Mouse (Mus musculus) liver (tissue): ENCODE measurements around the gene Spr.
"Not testable (repeated sequence)": the region's sequence is repeated elsewhere in the genome, so short reads cannot be mapped to it uniquely, and the experiment has no call there.

ENCODE experiments used
- DNase-seq: peaks from one replicate; pipeline ENCODE4 v3.0.0-alpha.2; 2020; ENCODE audit warnings: mixed read lengths

The Spr gene

DNA sequence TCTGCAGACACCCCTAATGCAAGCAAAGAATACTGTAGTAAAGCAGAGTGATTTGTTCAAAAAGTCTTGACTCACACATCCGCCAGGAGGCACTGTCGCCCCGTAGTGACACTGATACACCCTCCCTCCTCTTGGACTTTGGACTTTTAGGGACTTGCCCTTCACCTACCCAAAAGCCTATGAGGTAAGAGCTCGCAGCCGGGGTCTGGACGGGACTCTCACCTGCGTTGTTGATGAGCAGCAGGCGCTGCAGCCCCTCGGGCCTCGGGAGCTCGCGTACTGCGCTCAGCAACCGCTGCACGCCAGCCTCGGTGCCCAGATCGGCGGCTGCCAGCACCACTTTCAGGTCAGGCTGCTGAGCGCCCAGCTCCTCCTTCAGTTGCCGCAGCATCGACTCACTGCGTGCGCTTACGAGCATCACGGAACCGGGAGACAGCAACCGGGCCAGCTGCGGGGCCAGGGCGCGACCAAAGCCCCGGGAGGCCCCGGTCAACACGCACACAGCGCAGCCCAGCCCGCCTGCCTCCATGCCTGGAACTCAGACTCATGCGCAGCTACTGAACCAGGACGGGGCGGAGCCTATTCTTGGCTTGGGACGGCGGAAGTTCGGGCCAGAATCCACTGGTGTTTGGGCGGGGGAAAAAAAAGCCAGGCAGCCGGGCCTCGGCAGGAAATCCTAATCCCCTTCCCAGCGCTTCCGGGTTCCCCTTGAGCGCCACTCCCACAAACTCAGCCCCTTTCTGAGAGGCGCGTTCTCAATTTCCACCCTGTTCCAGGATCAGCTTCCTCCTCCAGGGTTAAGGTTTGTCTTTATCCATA is at the start of gene Spr:
TSS of gene Spr (minus strand) at position 550 of the 819 bp plus-strand sequence.
- peak; percentile 87 for DNase-seq

DNA sequence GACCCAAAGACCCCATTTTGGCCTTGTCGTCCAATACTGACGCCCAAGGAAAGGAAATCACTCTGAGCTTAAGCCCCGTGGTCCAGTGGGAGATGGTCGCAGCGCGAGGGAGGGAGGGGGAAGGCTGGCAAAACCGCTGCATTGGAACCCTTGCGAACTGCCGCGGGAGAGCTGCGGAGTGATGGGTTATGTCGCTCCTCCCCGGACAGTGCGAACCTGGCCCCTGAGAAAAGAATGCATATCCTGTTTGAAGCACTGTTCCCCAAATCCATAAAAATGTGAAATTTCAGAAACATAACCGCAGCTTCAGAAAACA is 49.1 kb upstream of the Spr start:
- no peak for DNase-seq

DNA sequence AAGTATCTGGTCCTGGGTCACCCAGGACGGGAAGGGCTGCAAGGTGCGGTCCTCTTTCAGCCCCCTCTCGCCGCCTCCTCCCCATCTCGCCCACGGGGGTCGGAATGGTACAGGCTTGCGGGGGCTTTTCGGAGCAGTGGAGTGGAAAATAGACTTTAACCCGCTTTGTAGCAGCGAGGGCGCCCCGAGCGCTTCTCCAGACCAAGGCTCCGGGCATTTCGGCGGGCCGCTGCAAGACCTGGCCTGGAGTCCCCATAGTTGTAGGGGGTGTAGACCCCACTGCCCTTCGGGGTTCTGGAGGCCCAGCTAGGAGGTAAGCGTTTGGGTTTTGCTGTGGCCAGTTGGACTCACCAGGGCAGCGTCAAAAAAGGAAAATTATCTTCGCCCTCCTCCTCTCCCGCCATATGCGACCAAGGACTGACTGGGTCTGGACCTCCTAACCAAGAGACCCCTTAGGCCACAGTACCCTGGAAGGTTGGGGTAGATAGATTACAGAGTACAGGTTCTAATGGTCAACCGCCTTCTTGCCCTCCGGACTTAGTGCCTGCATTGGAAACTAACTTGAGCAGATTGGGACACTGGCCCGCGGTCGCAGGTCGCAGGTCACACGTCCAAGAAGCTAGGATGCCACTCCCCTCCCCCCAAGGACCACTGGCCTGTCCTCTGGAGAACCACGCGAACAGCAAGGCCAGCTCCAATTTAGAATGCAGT is 48.6 kb upstream of the Spr start:
- DNase-seq = no peak

DNA sequence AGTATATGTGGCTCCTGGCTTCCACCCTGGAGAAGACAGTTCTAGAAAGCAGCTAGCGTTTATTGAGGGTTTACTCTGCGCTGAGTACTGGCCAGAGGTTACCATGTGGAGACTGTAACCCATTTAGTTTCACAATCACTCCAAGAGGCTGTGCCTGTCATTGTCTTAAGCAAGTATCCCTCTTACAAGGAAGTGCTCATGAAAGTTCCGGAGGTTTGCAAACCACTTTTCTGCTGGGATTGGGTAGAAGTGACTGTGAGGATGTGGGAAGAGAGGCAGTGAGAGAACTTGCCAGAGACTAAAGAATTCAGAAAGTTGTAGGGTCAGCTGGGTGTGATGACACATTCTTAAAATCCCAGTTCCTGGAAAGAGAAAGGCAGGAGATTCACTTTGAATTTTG is 46.4 kb upstream of the Spr start:
- DNase-seq = no peak

DNA sequence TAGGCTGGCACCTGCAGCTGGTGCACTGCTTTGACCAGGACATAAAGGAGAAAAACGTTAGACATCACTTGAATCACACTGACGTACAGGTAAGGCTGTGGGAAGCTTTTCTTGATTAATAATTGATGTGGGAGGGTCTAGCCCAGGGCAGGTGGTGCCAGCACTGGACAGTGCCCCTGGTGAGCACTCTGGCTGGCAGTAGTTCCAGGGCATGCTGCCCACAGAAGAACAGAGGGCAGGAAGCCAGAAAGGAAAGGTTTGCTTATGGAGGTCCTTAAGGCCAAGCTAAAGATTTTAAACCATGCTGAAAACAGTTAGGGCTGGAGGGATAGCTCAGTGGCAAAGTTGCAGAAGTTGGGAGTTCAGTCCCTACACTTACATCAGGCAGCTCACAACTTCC is 42.5 kb upstream of the Spr start:
- DNase-seq = no peak

DNA sequence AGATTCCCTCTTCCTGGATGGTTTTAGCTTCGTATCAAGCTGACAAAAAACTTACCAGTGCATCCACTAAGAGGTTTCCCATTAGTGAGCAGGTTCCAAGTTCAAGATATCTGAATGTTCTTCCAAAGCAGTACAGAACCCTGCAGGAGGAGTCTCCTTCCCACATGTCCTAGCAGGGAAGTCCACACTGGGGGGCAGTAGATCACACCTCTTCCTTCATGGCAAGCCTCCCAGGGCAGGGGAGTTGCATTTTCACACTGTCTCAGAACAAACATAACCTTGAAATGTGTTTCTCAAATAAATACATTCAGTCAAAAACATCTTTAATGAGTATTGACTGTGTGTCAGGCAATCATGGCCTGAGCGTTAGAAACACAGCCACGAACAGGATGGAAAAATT is 42.0 kb upstream of the Spr start:
- no peak for DNase-seq

DNA sequence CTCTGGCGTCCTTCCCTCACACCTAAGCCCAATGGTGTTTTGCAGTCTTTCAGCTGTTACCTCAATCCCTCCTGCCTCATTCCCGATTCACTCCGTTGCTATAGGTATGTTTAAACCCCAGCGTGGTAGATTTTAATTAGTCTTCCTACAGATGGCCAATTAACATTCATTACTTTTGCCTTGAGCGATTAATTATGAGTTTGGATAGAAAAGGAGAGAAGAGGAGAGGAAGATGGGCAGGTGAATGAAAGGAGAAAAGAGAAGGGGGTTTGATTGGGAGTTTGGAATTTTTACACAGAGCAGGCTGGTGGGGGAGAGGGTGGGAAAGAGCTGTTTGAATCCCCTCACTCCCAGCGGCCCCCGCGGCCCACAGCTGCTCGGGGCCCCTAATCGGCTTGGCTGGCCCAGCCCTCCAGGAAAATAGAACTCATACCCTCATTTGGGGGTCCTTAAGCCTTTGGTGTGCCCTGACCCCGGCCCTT is 27.9 kb upstream of the Spr start:
- no peak for DNase-seq

DNA sequence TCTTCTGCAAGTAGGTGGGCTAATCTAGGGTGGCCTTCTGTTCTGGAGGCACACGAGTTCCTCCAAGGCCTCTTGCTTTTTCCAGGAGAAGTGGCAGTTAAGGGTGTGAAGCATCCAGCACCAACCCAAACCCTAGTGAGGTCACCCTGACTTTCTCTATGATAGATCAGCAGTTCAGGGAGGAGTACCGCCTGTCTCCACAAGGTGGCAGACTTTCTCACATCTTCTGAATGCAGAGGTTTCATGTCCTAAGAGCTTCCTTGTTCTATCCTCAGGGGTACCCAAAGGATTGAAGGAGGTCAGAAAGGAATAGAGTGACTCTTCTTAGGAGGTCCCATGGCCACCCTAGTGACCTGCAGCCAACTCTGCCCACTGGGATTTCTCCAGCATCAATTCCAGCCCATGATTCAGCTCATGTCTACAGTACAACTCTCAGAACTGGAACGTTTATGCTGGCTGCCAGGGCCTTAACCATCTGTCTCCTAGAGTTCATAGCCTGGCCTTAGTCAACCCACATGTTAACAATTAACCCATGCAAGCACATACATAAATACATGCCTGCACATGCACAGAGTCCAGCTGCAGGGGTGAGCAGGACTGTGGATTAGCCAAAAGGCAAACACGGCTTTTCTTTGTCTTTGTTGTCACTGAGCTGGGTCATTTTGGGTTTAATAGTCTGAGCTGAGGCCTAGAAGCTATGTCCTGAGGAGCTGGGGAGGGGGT is 22.8 kb upstream of the Spr start:
- peak; percentile 68 for DNase-seq

DNA sequence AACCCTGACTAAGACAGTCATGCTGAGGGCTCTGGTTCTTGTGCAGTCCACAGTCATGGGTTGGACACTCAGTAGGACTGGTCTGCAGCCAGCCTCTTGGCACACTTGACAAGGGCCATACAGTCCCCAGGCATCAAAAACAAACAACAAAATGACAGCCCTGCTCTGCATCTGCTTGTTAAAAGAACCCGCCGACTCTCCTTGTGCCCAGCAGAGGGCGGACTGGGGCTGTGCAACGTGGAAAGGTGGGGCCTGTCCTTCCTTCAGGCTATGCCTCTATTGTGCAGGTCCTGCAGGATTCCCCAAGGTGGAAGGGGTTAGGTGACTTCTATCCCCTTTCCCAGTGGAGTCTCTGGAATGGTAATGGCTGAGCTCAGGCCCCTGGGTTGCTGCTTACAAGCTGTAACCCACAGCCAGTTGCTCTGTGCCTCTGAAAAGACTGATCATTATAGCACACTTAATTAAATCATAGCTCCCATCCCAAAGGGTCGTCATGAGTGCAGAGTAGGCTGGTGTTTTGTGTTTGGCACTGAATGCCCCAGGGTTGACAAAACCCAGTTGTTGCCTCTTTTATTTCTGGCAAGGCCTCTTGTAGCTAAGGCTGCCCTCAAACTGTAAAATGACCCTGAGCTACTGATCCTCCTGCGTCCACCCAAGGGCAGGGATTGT is 21.7 kb upstream of the Spr start:
- peak; percentile 55 for DNase-seq

DNA sequence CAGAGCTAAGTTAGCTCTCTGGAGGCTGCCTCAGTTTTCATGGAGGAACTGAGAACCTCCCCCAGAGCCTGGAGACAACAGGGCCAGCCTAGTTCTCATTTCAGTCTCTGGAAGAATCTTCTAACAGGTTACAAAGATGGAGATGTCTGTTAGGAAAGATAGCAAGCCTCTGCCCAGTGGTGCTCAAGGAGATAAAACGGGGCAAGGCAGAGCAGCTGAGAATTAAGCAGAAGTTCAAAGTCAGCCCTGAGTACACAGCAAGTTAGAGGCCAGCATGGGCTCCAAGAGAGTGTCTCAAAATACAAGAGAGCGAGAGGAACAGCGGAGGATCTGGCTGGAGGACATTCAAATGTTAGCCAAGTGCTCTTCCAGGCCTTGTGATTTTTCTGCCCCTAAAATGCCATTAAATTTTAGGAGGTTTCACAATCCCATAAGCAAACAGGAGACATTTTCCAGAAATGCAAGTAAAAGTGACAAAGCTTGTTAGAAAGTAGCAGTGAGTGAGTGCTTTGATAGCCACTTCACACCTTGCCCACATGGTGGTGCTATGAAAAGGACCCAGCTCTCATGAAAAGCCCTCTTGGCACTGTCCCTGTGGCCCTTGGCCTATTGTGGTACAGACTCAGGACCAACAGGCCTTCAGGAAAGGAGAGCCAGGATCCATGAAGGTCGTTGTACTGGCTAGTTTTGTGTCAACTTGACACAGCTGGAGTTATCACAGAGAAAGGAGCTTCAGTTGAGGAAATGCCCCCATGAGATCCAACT is 20.7 kb upstream of the Spr start:
- DNase-seq = not testable (repeated sequence)

DNA sequence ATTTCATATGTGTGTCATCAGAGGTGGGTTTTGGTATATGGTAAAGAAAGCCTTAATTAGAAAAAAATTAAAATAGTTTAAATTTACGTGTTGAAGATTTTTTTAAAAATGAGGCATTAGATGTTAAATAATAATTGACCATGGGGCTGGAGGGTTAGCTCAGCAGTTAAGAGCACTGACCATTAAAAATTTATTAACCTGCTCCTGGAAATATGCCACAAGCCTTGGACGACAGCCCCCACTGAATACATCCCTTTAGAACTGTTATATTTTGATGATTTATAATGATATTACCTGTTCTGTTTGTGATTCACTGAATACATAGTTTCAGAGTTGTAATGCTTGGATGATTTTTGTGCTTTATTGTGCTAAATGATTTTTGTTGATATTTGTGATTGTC is 19.0 kb upstream of the Spr start:
- DNase-seq = not testable (repeated sequence)

DNA sequence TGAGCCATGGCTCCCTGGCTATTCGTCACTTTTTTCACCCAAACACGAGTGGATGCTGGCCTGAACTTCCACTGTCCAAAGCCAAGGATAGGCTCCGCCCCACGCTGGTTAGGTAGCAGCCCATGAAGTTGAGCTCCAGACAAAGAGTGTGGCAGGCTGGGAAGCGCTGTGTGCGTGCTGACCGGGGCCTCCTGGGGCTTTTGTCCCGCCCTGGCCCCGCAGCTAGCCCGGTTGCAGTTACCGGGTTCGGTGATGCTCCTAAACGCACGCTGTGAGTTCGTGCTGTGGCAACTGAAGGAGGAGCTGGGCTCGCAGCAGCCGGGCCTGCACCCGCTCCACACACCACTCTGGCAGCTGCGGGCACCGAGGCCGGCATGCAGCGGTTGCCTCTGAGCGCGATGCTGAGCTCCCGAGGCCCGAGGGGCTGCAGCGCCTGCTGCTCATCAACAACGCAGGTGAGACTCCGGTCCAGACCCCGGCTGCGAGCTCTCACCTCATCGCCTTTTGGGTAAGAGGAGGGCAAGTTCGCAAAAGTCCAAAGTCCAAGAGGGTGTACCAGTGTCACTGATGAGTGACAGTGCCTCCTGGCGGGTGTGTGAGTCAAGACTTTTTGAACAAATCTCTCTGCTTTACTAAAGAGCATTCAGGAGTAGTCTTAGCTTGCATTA is 17.4 kb upstream of the Spr start:
- DNase-seq = peak; percentile 37

DNA sequence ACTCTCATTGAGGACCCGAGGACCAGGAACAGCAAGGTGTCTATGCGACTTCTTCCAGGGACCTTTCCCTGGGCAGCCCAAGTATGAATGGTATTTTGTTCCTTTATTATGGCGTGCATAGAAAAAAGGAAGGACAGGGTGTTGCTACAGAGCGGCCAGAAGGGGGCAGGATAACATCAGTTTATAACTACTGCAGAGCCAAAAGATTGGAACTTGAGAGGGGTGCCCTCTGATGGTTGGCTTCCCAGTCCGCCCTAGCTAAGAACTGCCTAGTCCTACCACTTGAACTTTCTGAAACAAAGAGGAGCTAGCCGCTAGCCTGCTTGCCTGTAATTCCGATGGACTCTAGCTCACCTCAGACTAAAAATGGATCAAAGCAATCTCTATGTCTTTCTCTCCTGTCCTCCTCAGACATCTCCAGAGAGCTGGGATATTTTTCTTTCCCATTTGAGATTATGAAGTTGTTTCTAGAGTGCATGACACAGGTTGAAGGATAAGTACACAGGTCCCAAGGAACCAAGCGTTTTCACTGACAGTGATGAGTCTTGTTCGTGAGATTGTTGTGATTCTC is 16.5 kb upstream of the Spr start:
- peak; percentile 65 for DNase-seq

DNA sequence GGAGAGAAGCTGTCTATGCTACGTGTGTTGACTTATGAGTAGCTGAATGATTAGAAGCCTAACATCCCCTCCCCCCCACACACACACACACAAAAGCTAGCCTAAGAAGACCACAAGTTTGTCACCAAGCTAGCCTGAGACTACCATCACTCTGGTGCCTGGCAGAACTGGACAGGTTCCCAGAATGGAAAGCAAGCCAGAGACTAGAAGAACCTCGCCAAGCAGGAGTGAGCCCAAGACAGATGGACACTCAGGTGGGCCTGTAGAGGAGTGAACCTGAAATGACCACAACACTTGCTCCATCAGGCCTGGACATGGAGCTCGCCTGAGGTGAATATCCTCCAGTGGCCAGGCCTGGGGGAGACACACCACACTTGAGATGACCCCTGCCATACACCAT is 12.8 kb upstream of the Spr start:
- no peak for DNase-seq

DNA sequence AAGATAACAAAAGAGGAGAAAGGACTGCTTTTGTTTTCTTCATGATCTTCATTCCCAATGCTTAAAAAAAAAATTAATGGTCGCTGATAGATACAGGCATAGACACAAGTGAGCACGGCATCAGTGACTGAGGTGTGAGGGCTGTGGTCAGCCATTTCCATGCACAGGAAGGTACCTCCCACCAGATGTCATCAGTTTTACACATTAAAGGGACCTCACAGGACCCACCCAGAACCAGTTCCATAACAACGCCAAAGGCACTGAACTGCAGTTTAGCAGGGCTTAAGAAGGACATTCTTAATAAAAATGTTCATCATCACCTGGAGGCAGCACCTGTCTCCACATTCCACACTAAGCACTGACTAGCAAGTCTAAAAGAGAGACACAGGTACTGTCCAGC is 10.1 kb upstream of the Spr start:
- no peak for DNase-seq

DNA sequence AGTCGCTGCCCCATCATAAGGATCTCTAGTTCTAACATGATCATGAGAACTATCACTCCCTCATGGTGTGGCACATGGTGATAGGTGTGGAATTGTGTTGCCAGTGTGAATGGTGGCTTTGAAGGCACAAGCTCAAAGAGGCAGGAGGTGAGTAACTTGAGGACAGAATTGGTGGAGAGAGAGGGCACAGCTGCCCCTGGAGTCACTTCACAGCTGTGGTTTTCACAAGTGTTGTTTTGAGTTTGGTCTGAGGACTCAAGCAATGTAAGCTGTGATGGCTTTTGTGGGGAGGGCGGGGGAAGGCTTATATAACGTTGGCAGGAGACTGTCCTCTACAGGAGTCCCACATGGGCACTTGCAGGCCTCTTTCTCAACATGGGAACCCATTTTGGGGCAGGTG is 6.9 kb upstream of the Spr start:
- DNase-seq = no peak

DNA sequence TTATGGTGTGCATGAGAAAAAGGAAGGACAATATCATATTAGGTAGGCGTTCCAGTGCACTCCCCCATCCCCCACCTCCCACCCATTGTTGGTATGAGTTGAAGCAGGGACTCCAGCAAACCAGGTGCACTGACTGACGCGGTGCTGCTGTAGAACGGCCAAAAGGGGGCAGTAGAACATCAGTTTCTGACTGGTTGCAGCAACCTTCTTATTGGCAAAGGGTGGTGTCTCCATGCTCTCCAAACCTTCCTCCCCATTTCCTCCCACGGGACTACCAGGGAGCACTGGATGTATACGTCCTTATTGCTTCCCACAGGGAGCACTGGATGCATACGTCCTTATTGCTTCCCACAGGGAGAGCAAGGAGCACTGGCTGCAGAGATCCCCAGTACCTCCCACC is 3.4 kb upstream of the Spr start:
- DNase-seq = peak; percentile 40

DNA sequence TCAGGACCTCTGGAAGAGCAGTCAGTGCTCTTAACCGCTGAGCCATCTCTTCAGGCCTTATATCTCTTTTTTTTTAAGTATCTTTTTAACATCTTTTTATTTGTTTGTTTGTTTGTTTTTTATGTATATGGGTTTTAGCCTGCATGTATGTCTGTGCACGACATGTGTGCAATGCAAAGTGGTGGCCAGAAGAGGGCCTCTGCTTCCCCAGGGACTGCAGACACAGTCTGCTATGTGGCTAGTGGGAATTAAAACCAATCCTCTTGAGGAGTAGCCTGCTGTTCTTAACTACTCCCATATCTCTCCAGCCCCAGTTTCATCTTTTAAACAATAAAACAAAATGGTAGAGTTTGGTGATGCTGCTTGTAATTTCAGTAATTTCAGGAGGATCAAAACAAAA is 2.0 kb upstream of the Spr start:
- DNase-seq = no peak

DNA sequence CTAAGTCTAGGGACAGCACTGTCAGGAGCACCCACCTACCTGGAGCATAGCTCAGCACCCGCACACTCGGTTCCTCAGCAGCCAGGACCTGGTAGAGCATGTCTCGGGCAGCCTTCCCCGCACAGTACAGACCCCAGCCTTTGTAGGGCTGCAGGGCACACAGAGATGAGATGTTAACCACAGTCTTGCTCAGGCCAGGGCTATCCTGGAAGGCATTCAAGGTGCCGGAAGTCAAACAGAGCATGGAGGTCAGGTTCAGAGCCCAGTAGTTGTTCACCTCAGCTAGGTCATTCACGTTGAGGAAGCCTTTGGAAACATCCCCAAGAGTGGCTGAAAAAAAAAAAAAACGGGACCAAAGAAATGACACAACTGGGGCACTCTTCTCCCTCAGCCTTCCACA is 782 bp downstream of the Spr start:
- DNase-seq = not testable (repeated sequence)

DNA sequence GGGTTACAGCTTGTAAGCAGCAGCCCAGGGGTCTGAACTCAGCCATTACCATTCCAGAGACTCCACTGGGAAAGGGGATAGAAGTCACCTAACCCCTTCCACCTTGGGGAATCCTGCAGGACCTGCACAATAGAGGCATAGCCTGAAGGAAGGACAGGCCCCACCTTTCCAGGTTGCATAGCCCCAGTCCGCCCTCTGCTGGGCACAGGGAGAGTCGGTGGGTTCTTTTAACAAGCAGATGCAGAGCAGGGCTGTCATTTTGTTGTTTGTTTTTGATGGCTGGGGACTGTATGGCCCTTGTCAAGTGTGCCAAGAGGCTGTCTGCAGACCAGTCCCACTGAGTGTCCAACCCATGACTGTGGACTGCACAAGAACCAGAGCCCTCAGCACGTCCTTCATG is 4.8 kb downstream of the Spr start:
- DNase-seq = peak; percentile 29

DNA sequence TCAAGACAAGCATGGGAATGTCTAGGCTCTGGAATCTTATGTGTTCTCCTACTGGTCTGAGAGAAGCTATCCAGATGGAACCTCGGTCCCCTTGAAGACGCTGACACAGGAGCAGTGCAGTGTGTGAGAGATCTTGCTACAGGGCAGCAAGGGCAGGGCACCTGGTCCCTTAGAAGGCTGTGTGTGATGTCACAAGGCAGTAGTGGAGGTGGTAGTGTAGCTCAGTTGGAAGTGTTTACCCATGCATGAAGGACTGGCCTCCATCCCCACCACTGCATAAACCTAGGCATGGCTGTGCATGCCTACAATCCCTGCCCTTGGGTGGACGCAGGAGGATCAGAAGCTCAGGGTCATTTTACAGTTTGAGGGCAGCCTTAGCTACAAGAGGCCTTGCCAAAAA is 5.3 kb downstream of the Spr start:
- DNase-seq = not testable (repeated sequence)

DNA sequence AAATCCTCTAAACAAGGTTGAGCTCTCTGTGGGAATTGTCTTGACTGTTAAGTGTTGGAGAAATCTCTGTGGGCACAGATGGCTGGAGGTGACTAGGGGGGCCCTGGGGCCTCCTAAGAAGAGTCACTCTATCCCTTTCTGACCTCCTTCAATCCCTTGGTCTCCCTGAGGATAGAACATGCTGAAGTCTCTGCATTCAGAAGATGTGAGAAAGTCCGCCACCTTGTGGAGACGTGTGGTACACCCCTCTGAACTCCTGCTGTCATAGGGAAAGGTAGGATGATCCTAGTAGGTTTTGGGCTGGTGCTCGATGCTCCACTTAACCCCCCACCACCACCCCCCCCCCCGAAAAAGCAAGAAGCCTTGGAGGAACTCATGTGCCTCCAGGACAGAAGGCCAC is 5.9 kb downstream of the Spr start:
- peak; percentile 58 for DNase-seq
